Mouse (Mus musculus) adrenal gland, postnatal 36 days (tissue): Measurements from ENCODE around the gene Plekhg1. TPM values are rescaled to one million over a fixed set of nuclear protein-coding genes. Genes with fewer than 3 reads are reported as not detected.
A peak's percentile ranks its signal among the peaks of the same experiment; 100 is the strongest.

Experiments
- DNase-seq, 2 experiments: peaks; one replicate each; pipeline ENCODE4 v3.0.0; 2021; ENCODE audit warnings: mixed read lengths in 1 of 2
- total RNA-seq, 2 experiments: library from RNA; stranded (reverse); gene quantifications; 2 replicates each; pipeline ENCODE4 v1.2.3; 2021

Gene Plekhg1
- total RNA-seq, 2 experiments from 2014 or later = 5.5 to 7.7 TPM

DNA sequence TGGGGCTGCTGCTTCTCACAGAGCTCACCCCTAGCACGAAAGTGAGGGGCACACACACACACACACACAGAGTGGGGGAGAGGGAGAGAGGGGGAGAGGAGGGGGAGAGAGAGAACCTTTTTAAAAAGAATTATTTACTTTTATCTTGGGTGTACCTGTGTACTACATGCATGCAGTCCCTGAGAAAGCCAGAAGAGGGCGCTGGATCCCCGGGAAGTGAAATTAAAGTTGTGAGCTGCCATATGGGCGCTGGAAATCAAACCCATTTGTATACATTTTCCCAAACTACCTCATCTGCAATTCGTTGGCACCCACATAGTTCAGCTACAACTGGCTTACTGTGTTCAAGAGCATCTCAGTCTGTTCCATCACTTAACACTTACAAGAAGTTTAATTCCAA lies 218.4 kb downstream of the Plekhg1 start:
- DNase-seq = no peak

DNA sequence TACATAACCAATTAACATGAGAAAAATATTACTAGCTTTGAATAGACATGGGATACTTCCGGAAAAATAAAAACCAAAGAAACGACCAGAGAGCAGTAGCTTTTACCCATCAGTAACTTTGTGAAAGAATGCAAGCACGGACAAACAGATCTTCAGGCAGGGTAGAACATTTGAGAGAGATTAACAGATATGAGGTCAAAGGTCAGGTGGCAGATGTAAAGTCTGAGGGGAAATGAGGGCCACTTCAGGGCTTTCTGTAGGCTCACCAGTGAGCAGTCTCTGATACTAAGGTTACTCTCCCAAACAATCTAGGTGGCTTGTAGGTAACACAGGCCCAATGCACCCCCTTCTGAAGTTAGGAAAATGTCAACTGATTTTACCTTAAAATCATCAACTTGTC lies 228.9 kb downstream of the Plekhg1 start:
- no peak for DNase-seq

DNA sequence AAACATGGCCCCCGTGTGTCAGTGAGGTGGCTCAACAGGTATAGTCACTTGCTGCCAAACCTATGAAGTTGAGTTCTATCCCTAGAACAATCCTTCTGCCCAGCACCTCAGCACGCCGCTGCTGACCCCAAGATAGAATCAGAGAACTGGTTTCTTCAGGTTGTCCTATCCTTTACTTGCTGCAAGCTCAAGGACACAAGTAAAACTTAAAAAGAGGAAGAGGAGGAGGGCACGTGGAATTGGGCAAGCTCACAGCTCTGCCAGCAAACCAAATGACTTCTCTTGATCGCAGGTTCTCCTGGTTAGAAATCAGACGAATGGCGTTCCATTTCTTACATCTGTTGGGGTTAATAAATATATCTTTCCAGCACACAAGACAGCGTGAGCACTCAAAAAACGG lies 232.1 kb downstream of the Plekhg1 start:
- DNase-seq = no peak

DNA sequence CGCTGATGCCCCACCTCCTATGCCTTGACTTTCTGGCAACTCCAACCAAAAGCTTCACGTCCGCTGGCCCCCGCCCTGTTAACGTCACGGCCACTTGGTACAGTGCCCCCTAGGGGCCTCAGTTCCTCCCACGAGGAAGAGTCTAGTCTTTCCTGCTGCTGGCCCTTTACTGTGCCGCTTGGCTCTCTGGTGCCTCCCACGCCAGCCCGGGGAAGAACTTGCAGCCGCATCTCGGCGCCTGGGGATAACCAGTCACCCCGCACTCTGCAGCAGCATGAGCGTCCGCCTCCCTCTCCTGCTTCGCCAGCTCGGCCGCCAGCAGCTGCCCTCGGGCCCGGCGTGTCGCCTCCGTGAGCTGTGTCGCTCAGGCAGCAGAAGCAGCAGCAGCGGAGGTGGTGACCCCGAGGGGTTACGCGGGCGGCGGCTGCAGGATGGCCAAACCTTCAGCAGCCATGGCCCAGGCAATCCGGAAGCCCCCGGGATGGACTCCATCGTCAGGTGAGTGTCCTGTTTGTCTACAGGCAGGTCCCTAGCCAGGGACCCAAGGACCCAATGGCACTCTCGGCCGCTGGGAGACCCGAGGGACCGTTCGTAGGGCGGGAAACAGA lies 232.9 kb downstream of the Plekhg1 start, which contains the start of gene Mthfd1l:
Gene Mthfd1l (plus strand): TSS at position 138 of the 608 bp plus-strand sequence.
- DNase-seq = peak; percentile 89 to 91

DNA sequence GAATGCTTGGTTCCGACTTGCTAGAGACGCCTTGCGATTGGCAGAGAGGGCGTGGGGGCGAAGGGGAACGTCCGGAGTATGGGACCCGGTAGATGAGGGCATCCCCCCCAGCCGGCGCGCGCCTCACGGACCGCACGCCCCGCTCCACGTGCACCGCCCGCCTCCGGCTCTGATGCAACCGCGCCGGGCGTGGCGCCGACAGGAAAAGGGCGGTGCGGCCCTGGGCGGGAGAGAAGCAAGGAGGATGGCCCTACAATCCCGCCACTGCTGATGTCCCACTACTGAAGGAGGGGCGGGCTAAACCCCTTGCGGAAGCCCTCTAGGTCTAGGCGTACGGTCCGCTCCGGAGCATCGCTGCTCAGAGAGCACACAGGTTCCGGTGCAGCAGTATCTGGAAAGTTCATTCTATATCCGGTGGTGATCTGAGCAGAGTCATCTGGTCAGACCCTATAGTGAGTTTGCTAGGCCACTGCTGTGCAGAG lies 233.5 kb downstream of the Plekhg1 start:
- DNase-seq = peak; percentile 93 to 94

DNA sequence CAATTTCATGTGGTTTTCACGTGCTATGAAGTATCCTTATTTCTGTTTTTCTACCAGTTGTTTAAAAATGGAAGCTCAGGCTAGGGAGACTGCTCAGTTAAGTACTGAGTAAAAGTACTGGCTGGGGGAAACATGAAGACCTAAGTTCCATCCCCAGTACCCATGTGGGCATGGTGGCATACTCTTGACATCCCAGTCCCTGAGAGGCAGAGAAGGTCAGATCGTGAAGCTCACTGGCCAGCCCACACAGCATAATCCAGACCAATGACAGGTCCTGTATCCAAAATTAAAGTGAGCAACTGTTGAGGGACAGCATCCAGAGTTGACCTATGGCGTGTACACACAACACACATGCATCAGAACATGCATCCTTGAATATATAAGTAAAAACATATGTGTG lies 234.2 kb downstream of the Plekhg1 start:
- no peak for DNase-seq

DNA sequence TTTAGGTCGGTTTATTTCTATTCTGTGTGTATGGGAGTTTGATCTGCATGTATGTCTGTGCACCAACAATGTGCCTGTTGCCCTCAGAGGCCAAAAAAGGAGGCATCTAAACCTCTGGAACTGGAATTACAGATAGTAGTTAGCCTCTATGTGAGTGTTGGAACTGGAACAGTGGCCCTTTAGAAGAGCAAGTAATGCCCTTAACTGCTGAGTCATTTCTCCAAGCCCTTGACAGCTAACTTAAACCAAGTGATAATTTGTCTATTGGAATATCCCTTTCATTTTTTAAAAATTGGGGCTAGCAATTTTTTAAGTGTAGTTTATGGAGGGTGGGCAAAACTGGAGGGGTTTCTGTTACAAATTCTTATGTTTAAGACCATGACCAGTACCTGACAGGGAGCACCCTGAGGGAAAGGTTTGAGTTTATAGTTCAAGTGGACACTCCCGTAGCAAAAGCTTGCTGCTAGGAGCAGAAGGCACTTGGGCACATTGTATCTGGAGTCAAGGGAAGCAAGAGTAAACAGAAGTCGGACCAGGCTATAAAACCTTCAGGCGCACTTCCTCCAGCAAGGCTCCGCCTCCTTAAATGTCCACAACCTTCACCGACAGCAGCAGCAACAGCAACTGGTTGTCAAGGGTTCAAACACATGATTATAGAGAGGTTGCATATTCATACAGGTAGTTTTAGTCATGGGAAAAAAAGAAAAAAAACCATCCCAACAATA lies 235.9 kb downstream of the Plekhg1 start:
- DNase-seq = no peak

DNA sequence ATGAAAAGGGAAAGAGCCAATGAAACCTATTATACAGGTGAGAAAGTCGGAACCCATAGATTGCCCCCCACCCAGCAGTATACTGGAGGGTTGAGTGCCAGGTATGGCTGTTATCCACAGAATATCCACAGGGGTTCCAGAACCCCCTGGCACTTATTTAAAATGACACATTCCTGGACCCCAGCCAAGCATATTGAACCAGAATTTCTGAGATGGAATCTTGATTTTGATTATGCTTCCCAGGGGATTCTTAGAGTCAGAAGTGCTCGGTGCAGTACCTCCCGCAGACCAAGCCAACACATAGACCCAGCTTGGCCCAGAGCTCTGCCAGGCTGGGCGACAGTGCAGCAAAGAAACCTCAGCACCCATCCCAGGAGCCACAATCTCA lies 236.5 kb downstream of the Plekhg1 start:
- DNase-seq = no peak

DNA sequence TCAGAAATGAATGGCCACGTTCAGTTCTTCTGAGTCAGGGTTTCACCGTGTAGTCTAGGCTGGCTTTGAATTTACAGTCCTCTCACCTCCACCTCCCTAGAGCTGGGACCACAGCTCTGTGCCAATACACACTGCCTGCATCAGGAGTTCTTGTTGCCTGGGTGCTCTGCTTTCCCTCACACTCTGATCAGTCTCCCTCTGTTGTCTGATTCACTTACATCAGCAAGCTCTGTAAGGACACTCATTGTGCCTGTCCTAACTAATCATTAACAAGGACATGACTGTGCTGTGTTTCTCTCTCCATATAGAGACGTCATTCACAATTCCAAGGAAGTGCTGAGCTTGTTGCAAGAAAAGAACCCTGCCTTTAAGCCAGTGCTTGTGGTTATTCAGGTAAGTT lies 238.2 kb downstream of the Plekhg1 start:
- no peak for DNase-seq

DNA sequence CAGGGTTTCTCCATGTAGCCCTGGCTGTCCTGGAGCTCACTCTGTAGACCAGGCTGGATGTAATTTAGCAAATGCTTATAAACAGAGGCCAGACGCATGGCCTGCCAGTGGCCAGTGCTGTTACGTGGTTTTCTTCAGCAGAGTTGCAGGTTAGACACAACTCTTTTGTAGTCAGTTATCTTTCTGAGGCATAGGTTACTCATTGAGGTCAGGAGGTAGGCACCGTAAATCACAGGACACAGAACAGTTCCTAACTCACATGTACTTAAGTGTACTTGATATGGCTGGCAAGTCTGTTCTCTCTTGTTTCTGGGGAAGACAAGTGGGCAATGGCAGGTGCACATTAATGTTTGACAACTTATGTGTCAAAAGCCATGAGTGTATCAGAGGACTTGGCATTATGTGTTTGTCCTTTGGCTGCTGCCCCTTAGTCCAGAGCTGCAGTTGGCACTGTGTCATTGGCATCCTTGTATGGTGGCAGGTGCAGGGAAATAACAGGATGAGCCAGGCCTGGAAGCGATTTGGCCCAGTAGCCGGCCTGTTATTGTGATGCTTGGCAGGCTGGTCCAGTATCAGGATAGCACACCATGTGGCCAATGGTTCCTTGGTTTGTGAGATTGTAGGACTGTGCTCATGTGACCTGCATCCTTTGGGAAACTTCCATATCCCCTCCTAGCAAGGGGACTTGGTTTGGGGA lies 238.8 kb downstream of the Plekhg1 start:
- DNase-seq = no peak

DNA sequence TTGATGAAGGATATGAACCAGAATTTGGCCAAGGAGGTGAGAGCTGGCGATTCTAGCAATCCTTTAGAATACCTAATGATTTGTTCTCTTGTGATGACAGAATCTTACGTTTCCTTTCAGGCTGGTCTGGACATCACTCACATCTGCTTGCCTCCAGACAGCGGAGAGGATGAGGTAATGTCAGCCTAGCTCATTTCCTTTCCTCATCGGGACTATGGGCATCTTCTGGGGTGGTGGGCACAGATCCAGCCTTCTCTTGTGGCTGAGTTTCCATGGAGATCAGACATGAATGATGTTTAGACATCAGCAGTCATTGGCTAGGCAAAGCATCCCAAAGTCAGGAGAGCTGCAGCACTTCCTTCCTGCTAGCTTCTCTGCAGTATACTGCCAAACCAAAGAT lies 240.1 kb downstream of the Plekhg1 start:
- no peak for DNase-seq

DNA sequence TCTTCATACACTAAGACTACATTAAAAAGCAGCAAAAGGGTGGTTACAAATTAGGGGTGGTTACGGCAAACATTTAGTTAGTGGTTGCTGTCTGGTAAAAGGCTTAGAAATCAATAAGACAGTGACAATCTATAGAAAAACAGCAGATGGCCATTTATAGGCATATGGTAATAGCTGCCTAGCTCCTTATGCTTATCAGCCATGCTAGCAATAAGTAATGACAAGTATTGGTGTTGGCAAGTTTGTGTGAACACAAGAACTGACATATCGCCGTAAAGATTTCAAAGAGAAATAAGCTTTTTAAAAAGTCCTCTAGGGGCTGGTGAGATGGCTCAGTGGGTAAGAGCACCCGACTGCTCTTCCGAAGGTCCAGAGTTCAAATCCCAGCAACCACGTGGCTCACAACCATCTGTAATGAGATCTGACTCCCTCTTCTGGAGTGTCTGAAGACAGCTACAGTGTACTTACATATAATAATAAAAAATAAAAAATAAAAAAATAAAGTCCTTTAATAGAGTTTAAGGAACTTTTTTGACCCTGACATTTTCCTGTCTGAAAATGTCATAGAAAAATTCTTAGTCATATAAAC lies 250.2 kb downstream of the Plekhg1 start:
- DNase-seq = no peak

DNA sequence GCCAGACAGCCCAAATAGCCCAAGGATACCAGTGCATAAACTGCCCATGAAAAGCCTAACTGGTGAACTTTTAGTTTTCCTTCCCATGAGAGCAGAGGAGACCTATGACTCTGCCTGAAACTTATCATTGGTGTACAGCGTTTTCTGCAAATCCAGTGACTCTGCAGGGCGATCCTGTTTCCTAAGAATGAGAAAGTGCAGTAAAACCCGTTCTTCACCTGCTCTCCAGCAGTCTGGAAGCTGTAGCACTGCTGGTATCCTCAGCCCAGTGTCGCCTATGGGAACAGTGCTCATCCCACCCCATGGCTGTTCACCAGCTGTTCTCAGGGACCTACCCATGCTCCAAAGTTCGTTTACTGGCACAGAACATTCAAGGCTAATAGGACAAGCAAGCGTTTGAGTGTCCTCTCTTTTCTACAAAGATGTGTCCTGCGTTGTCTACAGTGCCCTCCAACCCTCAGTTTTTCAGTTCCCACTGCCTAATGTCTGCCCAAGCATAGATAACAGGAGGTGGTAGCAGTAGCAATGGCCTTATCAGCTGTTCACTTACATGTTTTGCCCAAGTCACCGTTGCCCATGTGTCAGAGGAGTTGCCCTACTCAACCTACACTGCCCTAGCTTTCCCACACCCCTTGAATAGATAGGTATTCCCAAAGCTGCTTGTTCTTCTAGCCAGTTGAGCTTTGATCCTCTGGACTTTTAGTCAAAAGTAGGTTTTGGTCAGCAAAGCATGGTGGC lies 253.4 kb downstream of the Plekhg1 start:
- DNase-seq = no peak

DNA sequence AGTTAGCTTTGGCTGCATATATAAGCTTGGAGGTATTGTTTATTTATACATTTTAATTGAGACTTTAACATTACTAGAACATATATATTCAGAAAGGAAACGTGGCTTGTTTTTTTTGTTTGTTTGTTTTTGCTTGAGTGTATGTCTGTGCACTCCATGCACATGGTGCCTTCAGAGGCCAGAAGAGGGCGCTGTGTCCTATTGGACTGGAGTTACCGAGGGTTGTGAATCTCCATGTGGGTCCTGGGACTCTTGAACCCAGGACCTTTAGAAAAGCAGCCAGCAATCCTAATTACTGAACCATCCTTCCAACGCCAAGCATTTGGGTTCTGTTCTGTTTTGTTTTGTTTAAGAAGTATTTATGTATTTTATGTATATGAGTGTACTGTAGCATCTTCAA lies 255.1 kb downstream of the Plekhg1 start:
- DNase-seq = no peak

DNA sequence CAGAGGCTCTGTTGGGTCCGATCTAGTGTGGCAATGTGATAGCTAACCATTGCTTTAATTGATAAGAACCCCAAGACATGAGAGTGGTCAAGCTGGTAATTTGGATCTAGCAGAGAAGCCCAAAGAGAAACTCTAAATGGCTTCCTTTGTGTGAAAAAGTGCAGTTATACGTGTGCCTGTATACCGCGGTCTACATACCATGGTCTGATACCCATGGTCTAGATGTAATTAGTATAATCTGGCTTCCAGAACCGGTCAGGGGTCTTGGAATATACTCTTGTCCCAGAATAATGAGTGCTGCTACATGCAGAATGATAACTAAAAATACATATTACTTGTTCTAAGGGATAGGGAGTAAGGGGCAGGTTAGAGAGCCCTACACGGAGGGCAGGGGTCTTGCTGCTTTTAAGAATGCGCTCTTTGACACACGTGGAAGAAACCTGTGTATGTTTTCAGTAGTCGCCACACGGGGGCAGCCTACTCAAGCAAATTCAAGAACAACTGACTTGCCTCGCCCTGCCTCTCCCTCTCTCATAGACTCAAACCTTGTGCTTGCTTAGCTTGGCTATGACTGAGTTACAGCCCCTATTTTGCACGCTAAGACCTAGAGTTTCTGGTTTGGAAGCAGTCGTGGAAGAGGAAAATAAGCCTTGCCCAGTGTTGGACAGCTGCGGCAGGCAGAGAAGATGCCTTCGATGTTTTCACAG lies 256.2 kb downstream of the Plekhg1 start:
- peak; percentile 64 to 72 for DNase-seq

DNA sequence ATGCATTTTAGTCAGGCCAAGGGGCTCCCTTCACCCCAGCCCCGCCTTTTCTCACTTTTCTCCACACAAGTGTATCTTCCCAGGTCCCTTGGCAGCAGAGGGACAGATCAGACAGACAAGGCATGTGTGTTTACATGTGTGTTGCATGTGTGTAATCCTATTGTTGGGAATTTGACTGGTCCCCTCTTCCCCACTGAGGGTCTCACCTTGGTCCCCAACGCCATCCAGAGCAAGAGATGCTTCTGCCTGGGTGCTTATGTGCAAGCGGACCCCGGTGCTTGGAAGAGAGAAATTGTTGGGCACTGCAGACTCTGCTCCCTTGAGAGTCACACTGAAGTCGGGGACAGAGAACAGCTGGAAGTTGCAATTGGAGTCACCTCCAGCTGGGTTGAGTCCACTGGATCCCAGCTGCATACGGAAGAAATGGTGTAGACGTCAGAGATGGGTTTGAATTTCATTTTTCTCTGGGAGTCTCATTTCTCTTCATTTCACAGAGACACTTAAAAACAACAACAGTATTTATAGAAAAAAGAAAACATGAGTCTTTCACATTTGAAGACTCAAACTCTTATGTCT lies 257.8 kb downstream of the Plekhg1 start:
- DNase-seq = no peak

DNA sequence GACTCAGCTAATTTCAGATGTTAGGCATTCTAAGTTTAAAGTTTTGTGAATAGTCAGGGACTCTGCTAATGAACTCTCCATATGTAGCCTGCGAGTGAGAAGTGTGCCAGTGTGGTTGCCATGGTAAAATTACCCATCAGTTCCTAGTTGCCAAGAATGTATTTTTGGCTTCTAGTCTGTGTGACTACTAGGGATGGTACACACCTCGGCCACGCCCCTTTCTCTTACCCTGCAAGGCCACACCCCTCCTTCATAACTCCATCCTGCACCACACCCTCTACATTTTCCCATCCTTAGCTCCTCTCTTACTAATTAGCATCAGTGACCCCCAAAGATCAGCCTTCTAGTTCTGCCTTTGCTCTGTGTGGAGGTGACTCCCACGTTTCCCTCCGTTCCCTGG lies 262.5 kb downstream of the Plekhg1 start:
- DNase-seq = no peak

DNA sequence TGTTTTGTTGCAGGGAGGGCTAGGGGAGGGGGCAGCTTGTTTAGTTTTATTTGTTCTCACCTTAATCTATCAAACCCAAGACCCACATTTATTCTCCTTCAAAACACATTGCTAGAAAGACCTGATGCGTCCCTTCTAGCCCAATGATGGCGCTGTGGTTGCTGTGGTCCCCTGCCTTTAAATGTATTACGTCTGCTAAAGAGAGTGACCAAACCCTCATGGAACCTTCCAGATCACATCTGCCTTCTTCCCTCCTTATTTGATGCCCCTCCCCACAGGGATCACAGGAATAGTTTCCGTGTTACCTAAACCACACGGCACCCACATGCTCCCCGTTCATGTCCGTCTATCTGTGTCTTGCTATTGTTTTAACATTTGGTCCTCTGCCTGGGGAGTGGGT lies 265.0 kb downstream of the Plekhg1 start:
- no peak for DNase-seq

DNA sequence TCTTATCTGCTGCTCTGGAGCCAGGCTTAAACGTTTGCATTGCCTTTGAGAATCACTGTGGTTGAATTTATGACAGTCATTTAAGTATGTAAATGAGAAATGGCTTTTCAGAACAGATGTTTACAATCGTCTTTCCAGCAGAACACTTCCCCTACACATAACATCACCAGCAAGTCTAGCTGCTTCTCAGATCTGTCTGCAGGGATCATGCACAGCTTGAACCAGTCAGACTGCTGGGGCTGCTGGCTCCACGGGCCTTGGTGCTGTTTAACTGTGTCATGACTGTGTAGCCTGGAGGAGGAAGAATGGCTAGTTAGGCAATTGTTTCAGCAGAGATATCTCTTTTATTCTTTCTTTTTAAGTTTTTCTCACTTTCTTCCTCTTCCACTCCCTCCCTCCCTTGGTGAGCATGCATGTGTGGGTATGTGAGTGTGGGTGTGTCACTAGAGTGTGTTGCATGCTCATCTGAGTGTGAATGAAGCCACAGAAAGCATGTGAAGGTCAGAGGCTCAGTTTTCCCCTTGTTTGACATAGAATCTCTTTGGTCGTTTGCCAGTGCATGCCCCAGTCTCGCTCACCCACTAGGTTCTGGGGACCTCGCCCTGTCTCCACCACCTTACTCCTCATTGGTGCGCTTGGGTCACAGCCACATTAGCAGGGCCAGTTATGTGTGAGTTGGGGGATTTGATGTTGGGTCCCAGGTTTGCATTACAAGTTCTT lies 266.3 kb downstream of the Plekhg1 start:
- no peak for DNase-seq
